Mouse (Mus musculus) megakaryocyte, embryonic 14.5 days (primary cell): ENCODE measurements around the gene Lrrc32. TPM values are rescaled to one million over a fixed set of nuclear protein-coding genes. Genes with fewer than 3 reads are reported as not detected.

Experiments
- H3K27me3 ChIP-seq: replicated peaks from 2 replicates; pipeline ENCODE3; 2012; ENCODE audit warnings: inconsistent platforms
- H3K36me3 ChIP-seq: replicated peaks from 2 replicates; pipeline ENCODE3; 2012; ENCODE audit warnings: low read length, inconsistent platforms, mixed read lengths
- H3K4me1 ChIP-seq: 2 replicates; pipeline ENCODE4 v1.6.1; 2012; ENCODE audit warnings: inconsistent platforms
- H3K4me3 ChIP-seq: replicated peaks from 2 replicates; pipeline ENCODE3; 2012; ENCODE audit warnings: moderate library complexity, mild to moderate bottlenecking, inconsistent platforms
- H3K9me3 ChIP-seq: 2 replicates; pipeline ENCODE4 v1.6.1; 2012; ENCODE audit warnings: inconsistent platforms
- FLI1 ChIP-seq: IDR thresholded peaks from 2 replicates; pipeline ENCODE4 v1.6.1; 2012; ENCODE audit warnings: low read length, inconsistent platforms, mixed read lengths
- GATA1 ChIP-seq: IDR thresholded peaks from 3 replicates; pipeline ENCODE4 v1.6.1; 2012; ENCODE audit warnings: mixed read lengths, low read length, inconsistent platforms, borderline replicate concordance
- polyA plus RNA-seq: library from polyadenylated mRNA; stranded (reverse); fragments of >175 nt; gene quantifications from 2 replicates; pipeline ENCODE4 v1.2.3, GENCODE M21; 2012; ENCODE audit warnings: low replicate concordance; ENCODE audit not compliant: insufficient read depth

Gene Lrrc32
- polyA plus RNA-seq, 1 experiment: 28.6 TPM

DNA sequence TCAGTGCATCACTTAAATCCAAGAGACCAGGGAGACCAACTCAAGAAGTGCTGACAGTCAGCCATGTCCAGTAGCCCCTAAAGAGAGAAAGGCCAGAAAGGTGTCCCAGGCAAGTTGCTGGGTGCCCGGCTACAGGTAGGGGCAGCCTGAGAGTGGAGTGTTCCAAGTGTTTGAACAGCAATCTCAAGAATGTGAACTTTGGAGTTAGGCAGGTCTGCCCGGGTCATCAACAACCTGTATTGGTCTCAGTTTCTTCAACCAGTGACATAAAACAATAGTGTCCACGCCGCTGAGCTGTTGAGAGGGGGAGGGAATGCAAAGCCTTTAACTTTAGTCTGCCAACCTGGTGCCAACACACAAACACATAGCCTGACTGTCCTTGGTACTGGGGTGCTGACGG is 52.5 kb downstream of the Lrrc32 start:
- peaks cover 84% of the 10 kb centered on the region for H3K4me1 ChIP-seq
- H3K4me3 ChIP-seq: no peak overlapping the region
- H3K9me3 ChIP-seq: no peaks in the 10 kb centered on the region
- peaks cover 36% of the 10 kb centered on the region for H3K27me3 ChIP-seq
- TF ChIP-seq FLI1 (no peak), GATA1 (no peak)
- no peaks in the 10 kb centered on the region for H3K36me3 ChIP-seq

DNA sequence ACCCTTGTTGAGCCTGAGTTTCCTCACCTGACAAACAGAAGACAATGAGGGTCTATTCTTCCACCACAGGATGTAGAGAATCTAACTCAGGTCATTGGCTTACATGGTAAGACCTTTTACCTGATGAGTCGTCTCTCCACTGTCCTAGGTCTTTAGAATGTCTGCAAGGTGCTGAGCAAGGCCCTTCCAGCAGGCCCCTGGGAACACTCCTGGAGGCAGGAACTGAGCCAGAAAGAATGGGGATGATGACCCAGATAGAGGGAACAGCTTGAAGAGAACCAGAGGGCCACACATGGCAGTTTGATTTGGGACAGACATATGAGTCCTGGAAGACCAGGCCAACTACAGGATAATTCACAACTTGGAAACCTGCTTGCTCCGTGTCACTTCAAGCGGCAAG is 53.2 kb downstream of the Lrrc32 start:
- no peak overlapping the region for H3K4me3 ChIP-seq
- peaks cover 77% of the 10 kb centered on the region for H3K4me1 ChIP-seq
- TF ChIP-seq GATA1: no peak
- no peak for TF ChIP-seq FLI1
- H3K36me3 ChIP-seq: no peaks in the 10 kb centered on the region
- H3K9me3 ChIP-seq: no peaks in the 10 kb centered on the region
- H3K27me3 ChIP-seq: peaks cover 29% of the 10 kb centered on the region

DNA sequence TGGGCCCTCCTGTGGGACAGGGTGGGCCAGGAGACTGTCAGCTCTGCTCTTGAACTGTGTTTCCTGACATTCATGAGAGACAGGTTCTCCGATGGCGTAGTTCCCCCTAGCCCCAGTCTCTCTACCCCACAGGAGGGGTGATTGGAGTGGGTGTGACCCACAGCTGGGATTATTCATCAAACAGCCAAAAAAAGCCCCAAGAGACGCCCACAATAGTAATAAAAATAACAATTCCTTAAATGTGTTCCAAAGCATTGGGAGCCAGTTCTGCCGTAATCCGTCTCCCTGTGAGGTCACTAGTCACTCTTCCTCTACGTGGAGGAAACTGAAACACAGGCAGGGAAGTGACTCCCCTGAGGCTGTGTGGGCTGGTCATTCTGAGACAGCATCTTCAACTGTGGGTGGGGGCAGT is 53.7 kb downstream of the Lrrc32 start:
- peak overlapping the region; percentile 12 for H3K4me3 ChIP-seq
- TF ChIP-seq FLI1 (no peak), GATA1 (no peak)
- H3K36me3 ChIP-seq: no peaks in the 10 kb centered on the region
- H3K27me3 ChIP-seq: peaks cover 28% of the 10 kb centered on the region
- H3K9me3 ChIP-seq: no peaks in the 10 kb centered on the region
- H3K4me1 ChIP-seq: peaks cover 72% of the 10 kb centered on the region

DNA sequence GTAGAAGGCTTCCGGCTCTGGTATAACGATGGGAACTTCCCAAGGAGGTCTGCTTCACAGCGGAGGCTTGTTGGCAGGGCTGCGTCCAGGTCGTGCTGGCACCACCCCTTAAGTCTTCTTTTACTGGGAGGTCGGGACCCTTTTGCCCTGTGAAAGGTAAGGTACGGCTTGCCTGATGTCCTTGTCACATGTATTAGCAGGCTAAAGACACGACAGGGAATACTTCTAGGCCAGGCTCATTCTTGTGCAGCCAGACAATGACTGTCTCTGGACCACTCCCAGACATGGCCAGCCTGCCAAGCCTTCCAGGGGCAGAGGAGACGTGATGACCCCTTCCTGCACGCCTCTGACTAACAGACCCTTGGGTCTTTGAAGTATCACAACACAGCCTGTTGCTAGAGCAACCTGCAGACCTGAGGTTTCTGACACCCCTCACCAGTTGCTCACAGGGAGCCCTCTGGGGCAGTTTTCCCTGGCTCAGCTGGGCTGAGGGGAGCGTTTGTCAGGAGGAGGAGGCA is 54.8 kb downstream of the Lrrc32 start:
- Histone ChIP-seq H3K9me3 (no peaks in the 10 kb centered on the region), H3K36me3 (no peaks in the 10 kb centered on the region), H3K27me3 (peaks cover 28% of the 10 kb centered on the region), H3K4me1 (peaks cover 72% of the 10 kb centered on the region), H3K4me3 (no peak overlapping the region)
- TF ChIP-seq FLI1 (no peak), GATA1 (no peak)

- TF ChIP-seq GATA1: no peak
- no peak for TF ChIP-seq FLI1
- no peaks in the 10 kb centered on the region for H3K36me3 ChIP-seq
Measured at GRCm38 (mm10) chr7:98544556-98544955, 55.5 kb downstream of the Lrrc32 start.

DNA sequence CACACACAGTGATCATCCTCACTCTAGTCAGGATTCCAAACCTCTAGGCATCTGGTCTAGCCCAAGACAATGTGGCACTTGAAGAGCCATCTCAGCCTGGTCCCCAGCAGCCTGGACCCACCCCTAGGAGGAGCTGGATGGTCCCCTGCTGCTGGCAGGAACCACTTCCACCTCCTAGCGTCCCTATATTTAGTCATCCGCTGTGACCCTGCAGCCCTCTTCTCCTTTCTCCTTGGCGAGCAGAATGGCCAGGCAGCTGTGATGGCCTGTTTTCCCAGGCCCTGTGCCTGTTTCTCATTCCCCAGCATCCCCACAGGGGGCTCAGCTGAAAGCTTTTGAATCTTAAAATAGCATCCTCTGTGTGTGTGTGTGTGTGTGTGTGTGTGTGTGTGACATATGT is 59.8 kb downstream of the Lrrc32 start:
- H3K9me3 ChIP-seq: no peaks in the 10 kb centered on the region
- H3K4me1 ChIP-seq: peaks cover 54% of the 10 kb centered on the region
- TF ChIP-seq GATA1: no peak
- TF ChIP-seq FLI1: no peak
- peaks cover 16% of the 10 kb centered on the region for H3K27me3 ChIP-seq
- H3K36me3 ChIP-seq: no peaks in the 10 kb centered on the region
- H3K4me3 ChIP-seq: no peak overlapping the region

More at GRCm38 (mm10) chr7:98544556-98544955, 55.5 kb downstream of the Lrrc32 start:
- H3K4me3 ChIP-seq: peak overlapping the region; percentile 46
- H3K27me3 ChIP-seq: peaks cover 28% of the 10 kb centered on the region
- peaks cover 72% of the 10 kb centered on the region for H3K4me1 ChIP-seq
- H3K9me3 ChIP-seq: no peaks in the 10 kb centered on the region

DNA sequence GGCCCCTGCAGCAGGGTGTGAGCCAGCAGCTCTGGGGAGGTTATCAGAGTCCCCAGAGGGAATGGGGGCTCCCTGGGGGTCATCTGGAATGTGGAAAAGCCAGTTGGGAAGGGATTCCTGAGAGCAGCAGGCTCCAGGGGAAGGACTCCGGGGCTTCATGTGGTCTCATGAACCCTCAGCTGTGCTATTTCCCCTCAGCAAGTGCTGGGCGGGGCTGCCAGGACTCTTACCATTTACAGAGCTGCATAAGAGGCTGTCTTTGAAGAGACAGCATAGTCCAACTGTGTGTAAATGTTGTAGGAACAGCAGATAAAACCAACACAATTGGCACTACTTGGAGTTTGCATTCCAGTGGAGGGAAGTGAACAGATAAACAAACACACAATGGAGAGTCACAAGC is 61.5 kb downstream of the Lrrc32 start:
- Histone ChIP-seq H3K4me3 (peak overlapping the region; percentile 75), H3K4me1 (peaks cover 38% of the 10 kb centered on the region), H3K36me3 (no peaks in the 10 kb centered on the region), H3K9me3 (no peaks in the 10 kb centered on the region), H3K27me3 (peaks cover 12% of the 10 kb centered on the region)
- TF ChIP-seq GATA1: no peak
- no peak for TF ChIP-seq FLI1

GRCm38 (mm10) chr7:98551041-98551440 is 62.0 kb downstream of the Lrrc32 start:
- Histone ChIP-seq H3K36me3 (no peaks in the 10 kb centered on the region), H3K4me3 (peak overlapping the region; percentile 71), H3K9me3 (no peaks in the 10 kb centered on the region), H3K27me3 (peaks cover 17% of the 10 kb centered on the region), H3K4me1 (peaks cover 42% of the 10 kb centered on the region)
- TF ChIP-seq GATA1: no peak
- TF ChIP-seq FLI1: no peak

Other genes with a start within 250 kb of the Lrrc32 start
- gene Acer3, start 168.1 kb upstream of the Lrrc32 start, polyA plus RNA-seq: 1.2 TPM in 1 of 2 replicates, not detected in the other
- gene Tsku, start 128.0 kb upstream of the Lrrc32 start, polyA plus RNA-seq: 1.2 TPM in 1 of 2 replicates, not detected in the other
- gene Gucy2d, start 48.9 kb upstream of the Lrrc32 start, polyA plus RNA-seq: not detected in 2 replicates
- gene Emsy, start 167.5 kb downstream of the Lrrc32 start, polyA plus RNA-seq: 2.4 and 2.9 TPM in 2 replicates
- 2.0 and 11.5 TPM in 2 replicates for gene Thap12, start 213.8 kb downstream of the Lrrc32 start, polyA plus RNA-seq